Mouse (Mus musculus) stomach, postnatal 0 days (tissue): Measurements from ENCODE around the gene 4930556J24Rik.

Experiments
- CTCF ChIP-seq: IDR thresholded peaks from 2 replicates; pipeline ENCODE4 v1.5.1; 2016; ENCODE audit warnings: antibody characterized with exemption, low read depth, mild to moderate bottlenecking, moderate library complexity
- EP300 ChIP-seq: optimal IDR thresholded peaks from 2 replicates; pipeline ENCODE3; 2016; ENCODE audit warnings: antibody characterized with exemption

GRCm38 (mm10) chr11:3982275-3983209 is 6.0 kb upstream of the 4930556J24Rik start:
- TF ChIP-seq CTCF = no peak
- no peak for TF ChIP-seq EP300
